23 mouse cellular contexts compared by ENCODE assay signal in genomic region chr6:4798382-4798781, GRCm38 (mm10). TPM values are rescaled to one million over a fixed set of nuclear protein-coding genes. Genes with fewer than 3 reads are reported as not detected.
A peak's percentile ranks its signal among the peaks of the same experiment; 100 is the strongest.
DNase-seq lines count a peak whose midpoint lies in the region; ATAC-seq and TF ChIP-seq lines count a peak whose summit lies in the region.
"Had no signal": no experiment of that assay in that cellular context is flagged by ENCODE, and none has a peak within 500 bp of the region (broad histone marks: within the 10 kb centered on the region; RNA-seq: fewer than 3 reads in every experiment).

No protein-coding gene starts in this region.

- H3K9me3 ChIP-seq in heart, embryonic 13.5 days, result no peaks in the 10 kb centered on the region
- no peaks in the 10 kb centered on the region for H3K9me3 ChIP-seq in lung, postnatal 0 days (ENCODE audit: low read length)
- 0 out of 2 replicates have a peak, but pooled peaks cover 2% of the 10 kb centered on the region for H3K9me3 ChIP-seq in limb, embryonic 10.5 days (replicated peaks)
- H3K9me3 ChIP-seq in midbrain, embryonic 16.5 days (replicated peaks; ENCODE audit: control insufficient read depth, low read length, poor library complexity, severe bottlenecking), result no peaks in the 10 kb centered on the region
- H3K9me3 ChIP-seq: embryonic facial prominence, embryonic 13.5 days; limb, embryonic 15.5 days; neural tube, embryonic 15.5 days had no signal

- no peak overlapping the region for H3K4me2 ChIP-seq in heart, embryonic 13.5 days
- H3K4me2 ChIP-seq in lung, postnatal 0 days (replicated peaks; ENCODE audit: low read depth, low read length), result no peak overlapping the region
- no peak overlapping the region for H3K4me2 ChIP-seq in midbrain, embryonic 16.5 days (ENCODE audit: low read length)
- H3K4me2 ChIP-seq: embryonic facial prominence, embryonic 13.5 days; limb, embryonic 15.5 days; neural tube, embryonic 15.5 days had no signal

- no peaks in the 10 kb centered on the region for H3K36me3 ChIP-seq in heart, embryonic 13.5 days
- no peaks in the 10 kb centered on the region for H3K36me3 ChIP-seq in lung, postnatal 0 days (ENCODE audit: insufficient read depth, low read length)
- H3K36me3 ChIP-seq in limb, embryonic 10.5 days, result peaks cover 3% of the 10 kb centered on the region
- H3K36me3 ChIP-seq in midbrain, embryonic 16.5 days (ENCODE audit: control insufficient read depth, insufficient read depth, low read length), result no peaks in the 10 kb centered on the region
- H3K36me3 ChIP-seq: embryonic facial prominence, embryonic 13.5 days; limb, embryonic 15.5 days; neural tube, embryonic 15.5 days had no signal

- DNase-seq in heart, postnatal 10 days, result no peak
- peak; percentile 11 for DNase-seq in lung, postnatal 0 days (ENCODE audit: low spot score)
- DNase-seq in lung, postnatal 36 days, result no peak
- no peak for DNase-seq in limb, embryonic 10.5 days (ENCODE audit: low spot score)
- DNase-seq in kidney, postnatal 36 days, result no peak
- DNase-seq: adrenal gland, adult 8-10 months; B cell, adult 2 months; cerebellum, postnatal 10 days; gastrocnemius, postnatal 36 days; kidney, adult 2 months; kidney, postnatal 10 days; liver, postnatal 0 days; midbrain, embryonic 14.5 days; right cerebral cortex, postnatal 14 days; thymus, postnatal 4 days had no signal

- 34% methylated on average over 2 of the region's 2 CpGs for WGBS in heart, embryonic 13.5 days
- 15% methylated on average over 2 of the region's 2 CpGs for WGBS in lung, postnatal 0 days
- 80% methylated on average over 2 of the region's 2 CpGs for WGBS in limb, embryonic 10.5 days
- whole genome bisulfite sequencing in midbrain, embryonic 16.5 days, result 78% methylated on average over 2 of the region's 2 CpGs

- TF ChIP-seq CTCF in lung, postnatal 0 days (IDR thresholded peaks at IDR 0.05), result no peak

- intact Hi-C loops in heart, postnatal 10 days (cut with DNase I), result no loop called here

- peak overlapping the region; percentile 67 for H3K27ac ChIP-seq in heart, embryonic 13.5 days (replicated peaks)
- no peak overlapping the region for H3K27ac ChIP-seq in lung, postnatal 0 days (ENCODE audit: low read length)
- H3K27ac ChIP-seq in limb, embryonic 10.5 days, result 0 out of 2 replicates have a peak overlapping the region, but pooled peaks have one; percentile 26
- no peak overlapping the region for H3K27ac ChIP-seq in midbrain, embryonic 16.5 days (ENCODE audit: low read length)
- H3K27ac ChIP-seq: embryonic facial prominence, embryonic 13.5 days; limb, embryonic 15.5 days; neural tube, embryonic 15.5 days had no signal

- no peaks in the 10 kb centered on the region for H3K27me3 ChIP-seq in heart, embryonic 13.5 days (replicated peaks)
- no peaks in the 10 kb centered on the region for H3K27me3 ChIP-seq in lung, postnatal 0 days (replicated peaks; ENCODE audit: insufficient read depth, low read length)
- H3K27me3 ChIP-seq in limb, embryonic 10.5 days (ENCODE audit: low read depth, poor library complexity, severe bottlenecking), result no peaks in the 10 kb centered on the region
- no peaks in the 10 kb centered on the region for H3K27me3 ChIP-seq in midbrain, embryonic 16.5 days (ENCODE audit: control insufficient read depth, insufficient read depth, low read depth, low read length)
- H3K27me3 ChIP-seq: embryonic facial prominence, embryonic 13.5 days; limb, embryonic 15.5 days; megakaryocyte, embryonic 14.5 days; neural tube, embryonic 15.5 days had no signal

- H3K4me1 ChIP-seq in heart, embryonic 13.5 days, result no peaks in the 10 kb centered on the region
- no peaks in the 10 kb centered on the region for H3K4me1 ChIP-seq in lung, postnatal 0 days (ENCODE audit: insufficient read depth, low read depth, low read length)
- peaks cover 4% of the 10 kb centered on the region; the same call in 1 of the 2 replicates for H3K4me1 ChIP-seq in limb, embryonic 10.5 days
- H3K4me1 ChIP-seq in midbrain, embryonic 16.5 days (ENCODE audit: control insufficient read depth, insufficient read depth, low read length), result no peaks in the 10 kb centered on the region
- H3K4me1 ChIP-seq: embryonic facial prominence, embryonic 13.5 days; limb, embryonic 15.5 days; neural tube, embryonic 15.5 days had no signal

- H3K9ac ChIP-seq in heart, embryonic 13.5 days, result no peak overlapping the region
- no peak overlapping the region for H3K9ac ChIP-seq in lung, postnatal 0 days (replicated peaks; ENCODE audit: low read depth)
- H3K9ac ChIP-seq in midbrain, embryonic 16.5 days (ENCODE audit: low read depth, low read length), result no peak overlapping the region
- H3K9ac ChIP-seq: embryonic facial prominence, embryonic 13.5 days; limb, embryonic 15.5 days; liver, postnatal 0 days; neural tube, embryonic 15.5 days had no signal

- no peak overlapping the region for H3K4me3 ChIP-seq in heart, embryonic 13.5 days
- no peak overlapping the region for H3K4me3 ChIP-seq in lung, postnatal 0 days (ENCODE audit: low read depth, low read length)
- no peak overlapping the region for H3K4me3 ChIP-seq in limb, embryonic 10.5 days
- H3K4me3 ChIP-seq in midbrain, embryonic 16.5 days (ENCODE audit: low read depth, low read length), result no peak overlapping the region
- H3K4me3 ChIP-seq: embryonic facial prominence, embryonic 13.5 days; limb, embryonic 15.5 days; megakaryocyte, embryonic 14.5 days; neural tube, embryonic 15.5 days had no signal

- no peak for ATAC-seq in heart, embryonic 13.5 days (ENCODE audit: extremely low read depth, insufficient number of reproducible peaks, low FRiP score, low TSS enrichment)
- ATAC-seq in lung, postnatal 0 days, result peak; percentile 12; the same call in 1 of the 2 replicates
- no peak for ATAC-seq in midbrain, embryonic 16.5 days
- ATAC-seq: forebrain, embryonic 16.5 days; liver, postnatal 0 days; Patski had no signal

- TF ChIP-seq EP300 in lung, postnatal 0 days (IDR thresholded peaks at IDR 0.05), result peak; percentile 36; the same call in 1 of the 2 replicates

RNA-seq across cellular contexts. Expression of gene Peg10, which starts 51.3 kb away (rescaled TPM):
- 2.5 and 2.6 TPM in 2 replicates for polyA plus RNA-seq in heart, embryonic 13.5 days (2015; fragmentation: Nextera tagmentation; extraction: Ambion mirVana)
- total RNA-seq in heart, postnatal 10 days (2021), result 1 to 10 TPM; 3.5 to 3.7 TPM
- 0.39 and 0.49 TPM in 2 replicates for polyA plus RNA-seq in lung, postnatal 0 days (2015; fragmentation: Nextera tagmentation; extraction: Ambion mirVana)
- 32.7 and 33.5 TPM in 2 replicates for polyA plus RNA-seq in limb, embryonic 10.5 days (2016; fragmentation: Nextera tagmentation; extraction: Ambion mirVana)
- polyA plus RNA-seq in midbrain, embryonic 16.5 days (2015; fragmentation: Nextera tagmentation; extraction: Ambion mirVana), result 6.3 and 7.9 TPM in 2 replicates

RNA-seq across cellular contexts. Expression of gene Sgce, which starts 51.4 kb away (rescaled TPM):
- polyA plus RNA-seq in heart, embryonic 13.5 days (2015; fragmentation: Nextera tagmentation; extraction: Ambion mirVana), result 55.9 and 56.9 TPM in 2 replicates
- 10 to 100 TPM; 41.2 to 44.4 TPM for total RNA-seq in heart, postnatal 10 days (2021)
- polyA plus RNA-seq in lung, postnatal 0 days (2015; fragmentation: Nextera tagmentation; extraction: Ambion mirVana), result 84.5 and 101 TPM in 2 replicates
- polyA plus RNA-seq in limb, embryonic 10.5 days (2016; fragmentation: Nextera tagmentation; extraction: Ambion mirVana), result 38.5 and 52.3 TPM in 2 replicates
- polyA plus RNA-seq in midbrain, embryonic 16.5 days (2015; fragmentation: Nextera tagmentation; extraction: Ambion mirVana), result 61.4 and 65.8 TPM in 2 replicates

Comparison
In these comparisons a context has a peak if more than half of its experiments do, and no peak if none do; other contexts are left out.
1. H3K27ac ChIP-seq: peak in heart, embryonic 13.5 days (single experiment) and limb, embryonic 10.5 days (single experiment); none in lung, postnatal 0 days (single experiment) and midbrain, embryonic 16.5 days (single experiment).